Mouse (Mus musculus): ENCODE data around the gene Cwf19l1.

DNA sequence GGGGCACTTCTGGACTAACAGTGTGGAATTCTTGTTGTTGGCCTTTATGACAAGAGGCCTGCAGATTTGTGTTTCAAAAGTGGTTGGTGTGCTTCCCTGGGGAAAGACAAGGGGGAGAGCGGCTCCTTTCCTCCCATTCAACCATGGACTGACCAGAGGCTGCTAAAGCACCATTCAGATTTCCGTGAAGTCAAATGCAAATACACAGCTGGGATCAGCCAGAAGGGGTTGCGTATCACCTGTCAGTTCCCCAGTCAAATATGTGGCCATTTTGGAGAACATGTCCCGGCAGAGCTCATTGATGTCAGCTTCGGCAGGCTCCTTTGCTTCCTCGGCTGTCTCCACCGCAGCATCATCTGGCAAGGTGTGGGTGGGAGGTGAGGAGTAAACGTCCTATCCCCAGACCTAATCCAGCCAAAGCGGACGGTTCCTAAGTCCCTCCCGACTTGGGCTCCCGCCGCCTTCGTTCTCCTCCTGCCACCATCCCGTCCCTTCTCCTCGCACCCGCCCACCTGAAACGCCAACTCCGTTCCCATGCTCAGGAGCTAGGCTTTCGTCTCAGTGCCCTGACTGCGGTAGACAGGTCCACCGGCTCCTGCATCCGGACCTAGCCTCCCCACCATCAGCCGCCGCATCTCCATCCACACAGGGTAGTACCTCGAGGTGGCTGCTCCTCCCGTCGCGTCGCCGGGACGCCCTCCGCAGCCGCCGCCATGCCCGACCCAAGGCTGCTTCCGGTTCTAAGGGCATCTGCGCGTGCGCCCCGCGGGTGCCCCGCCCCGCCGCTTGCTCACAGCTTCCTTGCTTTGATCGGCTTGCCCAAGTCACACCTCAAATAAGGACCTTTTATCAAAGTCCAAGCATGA, 10.3 kb upstream of the Cwf19l1 start, which contains the start of gene Bloc1s2:
- TF ChIP-seq CTCF (IDR thresholded peaks at IDR 0.05; ENCODE audit: control insufficient read depth, insufficient read depth, insufficient read length): no peak
- no peak for TF ChIP-seq MYOG (IDR thresholded peaks at IDR 0.05; ENCODE audit: control insufficient read depth, extremely low read depth, insufficient read length)
- TF ChIP-seq USF1 (IDR thresholded peaks at IDR 0.05; ENCODE audit: low read depth): no peak
- TF ChIP-seq FOSL1 (IDR thresholded peaks at IDR 0.05; ENCODE audit: insufficient read depth, low read length, poor library complexity, severe bottlenecking): no peak
- no peak for TF ChIP-seq MYOD1 (IDR thresholded peaks at IDR 0.05; ENCODE audit: control insufficient read depth, insufficient read length, low read depth)

Data from C2C12 (cell line).